Mouse (Mus musculus): ENCODE results near the gene Kcnn1.

The Kcnn1 gene

DNA sequence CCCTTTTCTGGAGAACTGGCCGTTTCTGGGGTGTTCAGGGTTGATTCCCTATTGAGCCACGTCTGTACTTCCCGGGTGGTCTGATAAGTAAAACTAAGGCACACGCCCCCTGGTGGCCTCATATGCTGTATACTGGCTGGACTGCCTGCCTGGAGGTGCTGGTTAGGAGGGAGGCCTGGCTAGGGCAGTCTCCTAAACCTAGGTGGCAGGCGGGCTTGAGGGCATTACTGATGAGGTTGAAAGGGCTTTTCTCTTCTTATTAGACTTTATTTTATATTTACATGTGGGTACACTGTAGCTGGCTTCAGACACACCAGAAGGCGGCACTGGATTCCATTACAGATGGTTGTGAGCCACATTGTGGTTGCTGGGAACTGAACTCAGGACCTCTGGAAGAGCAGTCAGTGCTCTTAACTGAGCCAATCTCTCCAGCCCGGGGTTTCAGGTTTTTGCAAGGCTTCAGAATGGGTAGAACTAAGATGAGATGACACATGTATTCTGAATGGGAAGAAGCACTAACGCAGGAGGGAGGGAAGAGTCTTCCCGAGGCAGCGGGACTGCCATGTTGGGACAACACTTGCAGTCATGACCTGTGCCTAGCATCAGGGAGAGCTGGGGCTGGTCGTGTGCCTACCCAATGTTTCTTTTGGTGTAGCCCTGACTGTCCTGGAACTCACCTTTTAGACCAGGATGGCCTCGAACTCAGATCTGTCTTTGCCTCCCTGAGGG is 30.8 kb upstream of the Kcnn1 start:
- peak; percentile 69 to 81 for DNase-seq (ENCODE audit: low read depth in 2 of 2, low spot score in 2 of 2)

DNA sequence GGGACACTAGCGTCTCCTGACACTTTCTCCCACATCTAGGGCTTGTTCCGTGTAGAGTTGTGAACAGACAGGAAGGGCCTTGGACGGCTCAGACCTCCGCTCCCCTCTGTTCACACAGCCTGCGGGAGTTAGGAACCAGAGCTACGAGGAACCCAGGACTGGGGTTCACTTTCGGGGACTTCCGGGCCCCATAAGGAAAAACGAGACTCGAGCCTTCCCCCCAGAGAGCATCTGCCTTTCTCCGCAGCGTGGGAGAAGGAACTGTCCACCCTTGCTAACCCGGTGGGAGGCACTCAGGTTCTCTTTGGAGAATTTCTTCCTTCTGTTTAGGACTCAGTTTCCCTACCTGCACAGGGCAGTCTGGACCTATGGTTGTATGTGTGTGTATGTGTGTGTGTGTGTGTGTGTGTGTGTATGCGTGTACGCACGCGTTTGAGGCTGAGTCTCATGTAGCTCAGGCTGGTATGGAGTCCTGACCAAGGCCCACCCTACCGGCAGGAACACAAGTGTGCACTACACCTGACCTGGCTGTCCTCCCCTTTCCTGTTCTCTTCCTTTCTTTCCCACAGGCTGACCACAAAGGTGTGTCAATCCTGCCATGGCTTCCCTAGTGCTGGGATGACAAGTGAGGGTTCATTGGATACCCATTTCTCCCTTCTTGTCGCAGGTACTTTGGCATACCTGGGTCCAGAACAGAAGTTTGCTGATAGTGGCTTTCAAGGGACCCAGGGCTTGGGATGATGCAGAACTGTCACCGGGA is 30.0 kb upstream of the Kcnn1 start:
- DNase-seq (ENCODE audit: low read depth in 2 of 2, low spot score in 2 of 2): no peak

DNA sequence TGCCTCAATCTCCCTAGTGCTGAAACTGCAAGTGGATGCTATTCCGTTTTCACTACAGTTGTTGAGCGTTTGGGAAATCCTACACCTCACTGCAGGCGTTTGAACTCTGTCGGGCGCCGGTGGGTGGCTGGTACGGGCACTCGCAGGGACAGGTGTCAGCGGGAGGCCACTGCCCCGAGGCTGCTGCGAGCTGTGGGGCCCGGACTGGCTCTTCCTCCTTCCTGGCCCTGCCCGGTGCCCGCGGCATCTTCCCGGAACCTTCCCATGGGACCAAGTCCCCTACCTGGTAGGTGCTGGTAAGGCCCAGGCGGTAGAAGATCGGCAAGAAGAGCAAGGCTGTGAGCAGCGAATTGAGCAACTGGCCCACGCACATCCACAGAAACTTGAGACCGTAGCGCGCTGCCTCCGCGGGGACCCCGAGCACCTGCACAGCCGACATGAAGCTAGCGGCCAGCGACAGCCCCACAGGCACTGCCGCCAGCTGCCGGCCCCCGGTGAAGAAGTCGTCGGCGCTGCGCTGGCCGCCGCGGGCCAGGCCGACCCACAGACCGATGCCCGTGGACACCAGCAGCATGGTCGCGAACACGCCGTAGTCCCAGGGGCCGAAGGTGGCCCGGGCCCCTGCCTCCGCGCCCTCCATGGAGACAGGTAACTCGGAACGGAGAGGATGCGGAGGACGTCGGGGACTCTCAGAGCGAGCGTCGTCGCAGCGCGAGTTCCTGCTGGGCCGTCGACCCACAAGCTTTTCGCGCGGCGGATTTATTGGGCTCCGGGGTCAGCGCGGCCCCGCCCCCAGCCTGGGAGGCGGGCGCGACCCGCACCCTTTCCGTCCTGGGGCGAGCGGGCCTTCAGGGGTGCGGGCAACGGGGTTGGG is 29.2 kb upstream of the Kcnn1 start, which contains the start of gene Slc5a5:
TSS of gene Slc5a5 (minus strand) at position 736 of the 874 bp plus-strand sequence.
- DNase-seq (ENCODE audit: low read depth in 2 of 2, low spot score in 2 of 2): no peak

DNA sequence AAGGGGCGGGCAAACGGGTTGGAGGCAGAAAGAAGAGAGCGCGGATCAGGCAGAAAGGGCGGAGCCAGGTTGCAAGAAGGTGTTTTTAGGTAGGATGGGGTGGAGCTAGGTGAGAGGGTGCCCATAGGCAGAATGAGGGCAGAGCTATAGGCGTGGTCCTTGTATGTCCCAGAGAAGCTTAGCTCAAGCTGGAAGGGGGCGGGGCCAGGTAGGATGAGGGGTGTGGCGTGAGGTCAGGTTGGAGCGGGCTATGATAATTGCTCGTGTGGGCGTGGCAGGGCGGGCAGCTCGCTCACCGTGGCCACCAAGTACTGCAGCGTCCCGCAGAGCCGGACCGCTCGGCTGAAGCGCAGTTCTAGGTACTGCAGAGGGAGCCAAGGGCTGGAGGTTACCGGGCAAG is 28.3 kb upstream of the Kcnn1 start:
- no peak for DNase-seq (ENCODE audit: low read depth in 2 of 2, low spot score in 2 of 2)

DNA sequence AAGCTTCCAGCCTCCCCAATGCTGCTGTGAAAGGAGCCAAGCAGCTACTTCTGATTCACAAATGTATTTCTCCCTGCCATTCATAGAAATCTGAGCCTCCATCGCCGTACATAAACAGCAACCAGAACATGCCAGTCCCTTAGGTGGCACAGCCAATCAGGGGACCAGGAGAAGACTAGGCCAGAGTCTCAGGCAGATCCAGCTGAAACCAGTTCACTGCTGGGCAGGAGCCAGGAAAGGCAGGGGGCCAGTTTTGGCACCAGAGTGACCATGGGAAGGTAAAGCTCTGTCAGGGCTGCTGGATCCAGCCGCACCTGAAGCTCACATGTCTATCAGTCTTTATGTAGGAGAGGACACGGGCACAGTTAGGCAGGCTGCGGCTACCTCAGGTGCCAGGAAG is 27.6 kb upstream of the Kcnn1 start:
- no peak for DNase-seq (ENCODE audit: low read depth in 2 of 2, low spot score in 2 of 2)

DNA sequence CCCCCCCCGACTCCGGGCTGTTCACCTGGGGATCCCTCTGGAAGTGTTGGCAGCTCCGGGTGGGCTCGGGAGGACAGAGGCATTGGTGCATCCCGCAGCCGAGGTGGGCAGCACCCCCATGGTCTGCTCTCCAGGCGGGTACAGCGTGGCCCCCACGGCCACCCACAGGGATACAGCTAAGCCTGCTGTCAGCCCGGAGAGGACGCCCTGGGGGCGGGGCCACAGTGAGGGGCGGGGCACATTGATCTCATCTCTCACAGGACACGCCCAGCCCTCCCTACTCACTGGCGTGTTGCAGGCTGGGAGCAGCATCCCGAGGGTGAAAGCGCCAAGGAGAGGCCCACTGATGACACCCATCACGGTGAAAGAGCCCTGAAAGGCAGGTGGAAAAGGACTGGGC is 24.6 kb upstream of the Kcnn1 start:
- DNase-seq (ENCODE audit: low read depth in 2 of 2, low spot score in 2 of 2): no peak

DNA sequence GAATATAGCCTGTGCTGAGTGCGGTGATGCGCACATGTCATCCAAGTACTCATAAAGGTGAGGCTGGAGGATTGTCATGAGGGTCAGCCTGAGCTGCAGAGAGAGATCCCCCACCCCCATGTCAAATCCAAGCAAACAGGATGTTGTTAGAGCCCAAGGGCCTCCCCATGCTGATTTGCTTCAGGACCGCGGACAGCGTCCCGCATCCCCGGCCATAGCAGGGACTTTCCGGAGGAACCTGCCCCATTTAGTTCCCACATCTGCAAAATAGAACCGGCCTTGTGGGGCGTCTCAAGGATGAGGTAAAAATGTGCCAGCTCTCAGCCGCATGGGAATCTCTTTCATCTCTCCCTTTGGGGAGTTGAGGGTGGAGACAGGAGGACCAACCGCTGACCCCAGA is 22.6 kb upstream of the Kcnn1 start:
- DNase-seq (ENCODE audit: low read depth in 2 of 2, low spot score in 2 of 2): no peak

DNA sequence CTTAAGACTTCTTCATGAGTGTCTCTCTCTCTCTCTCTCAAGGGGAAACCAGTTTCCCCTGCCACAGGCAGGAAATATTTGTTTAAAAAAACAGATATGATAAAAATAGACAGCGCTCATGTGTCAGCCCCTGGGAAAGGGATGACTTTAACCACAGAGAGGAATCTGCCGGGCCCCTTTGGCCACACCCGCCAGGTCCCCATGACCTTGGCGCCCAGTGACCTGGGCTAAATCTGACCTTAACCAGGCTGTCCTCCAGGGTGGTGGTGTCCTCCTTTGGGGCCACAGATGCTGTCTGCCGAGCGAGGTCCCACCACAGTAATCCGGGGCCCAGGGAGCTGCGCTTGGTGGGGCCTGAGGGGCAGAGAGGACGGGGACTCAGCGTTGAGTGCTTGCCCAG is 21.6 kb upstream of the Kcnn1 start:
- no peak for DNase-seq (ENCODE audit: low read depth in 2 of 2, low spot score in 2 of 2)

DNA sequence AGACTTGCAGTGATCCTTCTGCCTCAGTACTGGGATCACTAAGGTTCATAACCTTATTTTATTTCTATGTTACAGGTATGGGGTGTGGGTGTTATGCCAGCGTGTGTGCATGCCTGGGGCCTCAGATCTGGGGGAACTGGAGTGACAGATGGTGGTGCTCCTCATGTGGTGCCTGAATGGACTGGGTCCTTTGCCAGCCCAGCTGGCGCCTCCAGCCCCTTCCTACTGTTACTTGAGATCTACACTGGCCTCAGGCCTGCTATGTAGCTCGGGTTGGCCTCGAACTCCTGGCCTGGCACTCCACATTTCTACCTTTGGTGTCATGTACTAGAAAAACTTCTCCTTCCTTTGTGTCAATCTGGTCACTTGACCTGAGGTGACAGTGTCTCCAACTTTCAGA is 21.1 kb upstream of the Kcnn1 start:
- DNase-seq (ENCODE audit: low read depth in 2 of 2, low spot score in 2 of 2): no peak

DNA sequence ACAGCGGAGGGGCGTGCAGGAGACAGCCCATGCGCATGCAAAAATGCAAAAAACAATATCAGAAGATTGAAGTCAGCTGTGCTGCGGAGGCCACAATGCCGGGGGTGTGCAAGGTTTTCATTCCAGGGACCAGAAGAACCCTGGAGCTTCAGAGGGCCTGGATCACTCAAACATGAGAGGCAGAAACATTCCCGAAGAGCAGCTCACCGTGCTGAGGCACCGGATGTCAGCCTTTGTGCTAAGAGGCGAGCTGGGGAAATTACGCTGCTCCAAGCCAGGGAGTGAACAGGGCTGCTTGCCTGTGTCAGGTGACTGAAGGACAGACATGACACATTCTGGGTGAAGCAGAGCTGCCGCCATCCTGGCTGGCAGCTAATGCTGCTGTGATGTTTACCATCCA is 17.5 kb upstream of the Kcnn1 start:
- DNase-seq (ENCODE audit: low read depth in 2 of 2, low spot score in 2 of 2): no peak

DNA sequence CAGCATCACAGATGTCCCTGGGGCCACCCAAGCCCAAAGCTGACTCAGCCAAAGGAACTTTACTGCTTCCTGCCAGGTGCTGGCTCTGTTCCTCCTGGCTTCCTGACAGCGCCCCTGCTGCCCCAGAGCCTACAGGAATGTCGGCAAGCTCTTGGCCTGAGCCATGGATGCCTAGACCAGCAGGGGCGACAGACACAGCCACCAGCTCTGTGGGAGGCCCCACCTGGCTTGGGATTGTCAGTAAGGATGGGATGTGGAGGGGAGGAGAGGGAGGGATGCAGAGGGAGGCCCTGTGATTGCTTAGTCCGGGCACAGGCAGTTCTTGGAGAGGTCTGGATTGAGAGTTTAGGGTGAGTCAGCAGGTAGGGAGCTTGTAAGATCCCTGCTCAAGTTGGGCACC is 17.1 kb upstream of the Kcnn1 start:
- no peak for DNase-seq (ENCODE audit: low read depth in 2 of 2, low spot score in 2 of 2)

DNA sequence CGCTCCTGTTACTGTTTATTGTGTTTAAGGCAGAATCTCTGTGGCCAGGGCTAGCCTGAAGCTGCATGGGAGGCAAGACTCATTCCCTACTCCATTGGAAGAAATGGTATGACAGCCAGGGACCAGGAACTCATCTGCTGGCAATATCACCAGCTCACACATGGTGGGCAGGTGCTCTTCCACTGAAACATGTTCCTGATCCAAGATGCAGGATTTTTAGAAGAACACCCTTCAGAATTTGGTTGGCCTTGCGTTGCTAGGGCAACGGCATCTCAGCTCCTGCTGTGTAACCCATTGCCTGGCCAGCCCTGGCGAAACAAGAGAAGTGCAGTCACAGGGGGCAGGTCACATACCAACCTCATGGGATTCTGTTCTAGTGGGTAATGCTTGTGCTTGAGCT is 16.4 kb upstream of the Kcnn1 start:
- DNase-seq (ENCODE audit: low read depth in 2 of 2, low spot score in 2 of 2): no peak

DNA sequence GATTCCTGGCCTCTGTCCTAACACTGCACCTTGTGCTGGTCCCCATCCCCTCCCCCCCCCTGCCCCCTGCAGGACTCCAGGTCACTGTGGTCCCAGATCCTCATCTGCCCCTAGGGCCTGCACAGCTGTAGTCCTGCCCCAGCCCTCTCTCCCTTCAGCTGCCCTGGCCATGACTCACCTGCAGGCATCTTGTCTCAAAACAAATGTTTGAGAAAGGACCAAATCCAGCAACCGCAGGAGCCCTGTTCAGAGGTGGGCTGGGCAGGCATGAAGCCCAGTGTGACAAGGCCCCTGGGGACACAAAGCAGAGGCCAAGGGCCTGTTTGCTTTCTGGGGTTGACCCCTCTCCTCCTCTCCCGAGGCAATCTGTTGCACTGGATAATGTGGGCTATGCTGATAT is 15.1 kb upstream of the Kcnn1 start:
- DNase-seq (ENCODE audit: low read depth in 2 of 2, low spot score in 2 of 2): no peak

DNA sequence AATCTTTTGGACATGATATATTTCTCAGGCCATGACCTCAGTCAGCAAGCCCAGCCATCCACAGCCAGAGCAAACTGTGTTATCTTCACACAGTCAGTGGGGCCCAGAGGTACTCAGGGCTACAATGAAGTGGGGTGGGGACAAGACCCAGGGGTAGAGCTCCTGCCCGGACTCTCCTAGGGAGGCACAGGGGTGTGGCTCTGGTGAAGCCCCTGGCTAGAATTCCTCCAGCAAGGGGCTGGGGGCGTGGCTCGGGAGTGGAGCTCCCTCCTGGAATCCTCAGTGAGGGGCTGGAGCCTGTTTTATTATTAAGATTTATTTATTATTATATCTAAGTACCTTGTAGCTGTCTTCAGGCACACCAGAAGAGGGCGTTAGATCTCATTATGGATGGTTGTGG is 13.3 kb upstream of the Kcnn1 start:
- no peak for DNase-seq (ENCODE audit: low read depth in 2 of 2, low spot score in 2 of 2)

DNA sequence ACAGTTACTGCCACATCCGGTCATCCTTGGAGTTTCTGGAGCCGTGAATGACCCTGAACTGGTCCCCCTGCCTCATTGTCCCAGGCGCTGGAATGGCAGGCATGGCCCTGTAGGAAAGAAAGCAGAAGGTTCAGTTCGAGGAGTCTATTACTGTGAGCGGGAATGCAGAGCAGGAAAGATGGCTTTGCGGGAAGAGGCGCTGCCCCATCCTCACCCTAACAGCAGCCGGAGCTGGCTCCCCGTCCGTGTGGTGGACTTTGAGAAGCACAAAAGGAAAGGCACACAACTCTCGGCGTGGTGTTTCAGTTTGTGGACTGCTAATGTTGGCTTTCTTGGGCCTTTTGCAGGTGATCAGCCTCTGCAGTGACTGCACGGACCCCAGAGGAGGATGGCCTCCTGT is 11.4 kb upstream of the Kcnn1 start:
- no peak for DNase-seq (ENCODE audit: low read depth in 2 of 2, low spot score in 2 of 2)

DNA sequence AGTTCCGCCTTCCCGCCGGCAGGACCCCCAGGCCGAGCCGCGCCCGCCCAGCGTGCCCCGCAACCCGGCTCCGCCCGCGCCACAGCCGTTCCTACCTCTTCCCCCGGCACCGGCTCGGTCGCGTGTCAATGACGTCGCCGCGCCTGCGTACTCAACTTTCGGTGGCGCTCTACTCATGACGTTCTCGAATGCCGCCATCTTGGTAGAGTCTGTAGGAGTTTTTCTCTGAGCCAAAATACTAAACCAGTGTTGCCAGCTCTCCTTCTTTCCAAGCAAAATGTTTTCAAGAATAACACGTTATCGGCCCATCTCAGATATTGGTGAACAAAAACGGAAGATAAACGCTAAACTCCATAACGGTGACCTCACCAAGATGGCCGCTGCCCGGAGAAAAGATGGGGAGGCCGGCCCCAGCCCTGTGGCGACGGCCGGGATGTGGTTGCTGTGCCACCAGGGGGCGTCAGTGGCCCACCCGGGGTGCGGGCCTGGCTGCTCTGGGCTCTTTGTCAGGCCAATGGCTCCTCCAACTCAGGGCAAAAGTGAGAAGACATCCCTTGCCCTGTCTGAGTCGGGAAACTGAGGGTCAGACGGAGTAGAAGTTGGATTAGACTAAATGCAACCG is 10.4 kb upstream of the Kcnn1 start, which contains the start of gene Ccdc124:
TSS of gene Ccdc124 (minus strand) at position 572 of the 622 bp plus-strand sequence.
- DNase-seq (ENCODE audit: low read depth in 2 of 2, low spot score in 2 of 2): peak; percentile 93 to 95

DNA sequence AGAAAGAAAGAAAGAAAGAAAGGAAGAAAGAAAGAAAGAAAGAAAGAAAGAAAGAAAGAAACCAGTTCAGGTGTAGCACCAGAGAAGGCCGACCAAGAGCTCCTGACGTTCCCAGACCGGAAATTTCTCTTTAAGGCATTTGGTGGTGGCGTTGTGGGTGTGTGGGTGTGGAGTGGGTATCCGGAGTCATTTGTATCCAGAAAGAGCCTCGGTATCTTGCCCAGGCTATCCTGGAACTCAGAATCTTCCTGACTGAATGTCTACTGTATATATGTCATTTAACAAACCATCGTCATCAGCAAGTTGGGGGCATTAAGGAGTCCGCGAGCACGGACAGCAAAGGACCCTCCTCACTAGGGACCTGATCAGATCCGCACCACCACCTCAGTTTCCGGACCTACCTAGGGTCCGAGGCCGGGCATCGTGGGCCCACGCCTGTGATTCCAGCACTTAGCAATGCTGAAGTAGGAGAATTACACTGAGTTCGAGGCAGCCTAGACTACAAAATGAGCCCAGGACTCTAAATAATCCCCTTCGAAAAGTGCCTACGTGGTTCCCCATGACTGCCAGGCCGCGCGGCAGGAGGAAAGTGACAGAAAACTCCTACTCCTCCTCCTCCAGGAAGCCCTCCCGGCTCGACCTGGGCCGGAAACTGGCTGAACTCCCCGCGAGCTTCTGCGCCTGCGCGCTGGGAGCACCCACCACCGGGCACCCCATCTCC is 9.7 kb upstream of the Kcnn1 start:
- DNase-seq (ENCODE audit: low read depth in 2 of 2, low spot score in 2 of 2): no peak

DNA sequence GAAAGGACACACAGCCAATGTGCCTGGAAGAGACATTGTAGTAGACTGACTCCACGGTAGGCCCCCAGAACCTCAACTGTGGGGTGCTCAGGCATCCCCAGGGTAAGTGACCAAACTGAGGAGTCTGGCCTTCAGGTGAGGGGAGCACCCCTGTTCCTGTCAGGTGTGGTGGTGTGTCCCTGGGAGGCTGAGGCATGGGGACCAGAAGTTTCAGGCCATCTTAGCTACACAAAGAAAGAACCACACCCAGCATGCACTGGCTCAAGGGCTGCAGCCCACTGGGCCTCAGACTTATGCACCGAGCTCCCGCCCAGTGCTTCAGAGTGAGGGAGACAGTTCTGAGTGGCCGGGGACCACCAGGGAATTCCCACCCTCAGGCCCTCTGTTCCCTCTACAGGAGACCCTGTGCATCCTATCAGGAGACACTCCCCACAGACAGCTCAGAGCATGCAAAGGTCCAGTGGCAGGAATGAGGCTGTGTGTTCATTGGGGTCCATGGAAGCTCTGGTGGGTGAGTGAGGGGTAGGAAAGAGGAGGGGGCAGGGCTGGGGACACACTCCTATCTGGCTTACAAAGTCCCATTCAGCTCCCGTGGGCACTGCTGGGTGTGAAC is 8.2 kb upstream of the Kcnn1 start:
- no peak for DNase-seq (ENCODE audit: low read depth in 2 of 2, low spot score in 2 of 2)

DNA sequence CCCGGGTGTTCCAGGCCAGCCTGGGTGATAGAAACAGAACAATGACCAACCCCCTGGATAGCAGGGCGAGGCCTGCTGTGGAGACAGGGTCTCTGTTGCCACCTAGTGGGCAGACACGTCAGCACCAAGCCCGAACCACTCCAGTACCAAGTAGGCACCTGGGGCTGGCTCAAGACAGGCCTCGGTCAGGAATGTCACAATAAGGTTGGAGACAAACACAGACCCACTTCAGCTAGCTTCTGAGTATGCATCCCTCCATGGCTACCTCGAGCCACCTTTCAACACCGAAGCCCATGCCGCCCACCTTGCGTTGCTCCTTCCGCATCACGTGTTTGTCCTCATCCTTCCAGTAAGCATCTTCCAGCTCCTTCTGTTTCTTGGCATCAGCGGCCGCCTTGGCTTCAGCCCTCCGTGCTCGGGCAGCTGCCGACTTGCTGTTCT is 6.6 kb upstream of the Kcnn1 start:
- DNase-seq (ENCODE audit: low read depth in 2 of 2, low spot score in 2 of 2): peak; percentile 65 to 70

DNA sequence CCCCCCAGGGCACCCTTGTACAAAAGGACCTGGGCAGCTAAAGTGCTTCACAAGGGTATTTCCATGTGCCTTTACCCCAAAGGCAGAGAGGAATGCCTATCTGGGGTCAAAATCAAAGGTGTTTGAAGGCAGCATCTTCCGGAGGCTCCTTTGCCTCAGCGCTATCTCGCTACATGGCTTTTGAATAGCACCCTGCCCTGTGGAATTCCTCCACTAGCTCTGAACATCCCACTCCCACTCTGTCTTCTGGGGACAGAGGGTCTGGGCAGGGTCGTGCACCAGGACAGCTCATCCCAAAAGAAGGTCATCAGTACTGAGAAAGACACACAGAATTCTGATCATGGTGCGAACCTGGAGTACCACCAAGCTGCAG is 6.1 kb upstream of the Kcnn1 start:
- no peak for DNase-seq (ENCODE audit: low read depth in 2 of 2, low spot score in 2 of 2)
